Mouse (Mus musculus) kidney, adult 2 months (tissue): ENCODE data around the gene Ddx18.

ENCODE experiments used
- CTCF ChIP-seq: fragments of 200-500 bp; conservative IDR thresholded peaks from 2 replicates; pipeline ENCODE4 v1.5.1; 2011; ENCODE audit warnings: low read depth, mild to moderate bottlenecking, control low read depth, low read length, moderate library complexity, mixed read lengths; ENCODE audit not compliant: insufficient read depth, insufficient read length
- POLR2A ChIP-seq: fragments of 200-500 bp; IDR thresholded peaks from one replicate; pipeline ENCODE4 v1.6.1; 2011; ENCODE audit warnings: low read depth, low read length, control low read depth

DNA sequence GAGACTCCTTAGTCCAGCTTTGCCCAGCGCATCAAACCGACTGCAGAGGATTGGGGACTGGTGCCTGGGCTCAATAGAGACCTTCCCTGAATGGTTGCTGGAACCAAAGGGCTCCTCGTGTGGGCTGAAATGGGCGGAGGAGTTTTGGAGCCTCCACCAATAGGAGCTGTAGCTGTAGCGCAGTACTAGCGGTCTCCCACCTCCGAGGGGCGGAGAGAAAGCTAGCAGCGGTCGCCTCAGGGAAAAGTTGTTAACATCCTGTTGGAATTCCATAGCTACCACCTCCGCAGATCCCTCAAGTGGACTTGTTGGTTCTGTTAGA, 39.4 kb downstream of the Ddx18 start, which contains the start of gene Htr5b:
- TF ChIP-seq CTCF (no peak), POLR2A (no peak)
